Mouse (Mus musculus) kidney, adult 2 months (tissue): ENCODE measurements at regions not wholly inside any gene's neighbourhood (a gene's known extent, or its start where the extent isn't known, plus 50 kb on each side); places are given as distances from the start of the nearest gene placed in this dataset.

Experiments
- CTCF ChIP-seq: fragments of 200-500 bp; conservative IDR thresholded peaks from 2 replicates; pipeline ENCODE4 v1.5.1; 2011; ENCODE audit warnings: low read depth, mild to moderate bottlenecking, control low read depth, low read length, moderate library complexity, mixed read lengths; ENCODE audit not compliant: insufficient read depth, insufficient read length
- POLR2A ChIP-seq: fragments of 200-500 bp; IDR thresholded peaks from one replicate; pipeline ENCODE4 v1.6.1; 2011; ENCODE audit warnings: low read depth, low read length, control low read depth

DNA sequence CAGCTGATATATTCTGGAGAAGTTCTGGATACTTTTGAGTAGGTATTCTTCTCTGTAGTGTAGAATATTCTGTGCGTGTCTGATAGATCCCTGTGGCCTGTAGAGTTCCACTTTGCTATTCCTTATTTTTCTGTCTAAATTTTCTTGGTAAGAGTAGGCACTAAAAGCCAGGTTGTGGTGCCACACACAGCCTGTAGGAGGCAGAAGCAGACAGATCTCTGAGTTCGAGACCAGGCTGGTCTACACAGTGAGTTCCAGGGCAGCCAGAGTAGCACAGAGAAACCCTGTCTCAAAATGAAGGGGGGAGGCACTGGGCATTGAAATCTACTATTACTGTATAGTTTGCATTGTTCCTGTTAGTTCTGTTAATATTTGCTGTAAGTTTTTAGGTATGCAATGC lies 147.4 kb downstream of the Icos start:
- TF ChIP-seq POLR2A (no peak), CTCF (no peak)
